Mouse (Mus musculus) thymus, postnatal 0 days (tissue): ENCODE data around the gene Ihh. TPM values are rescaled to one million over a fixed set of nuclear protein-coding genes. Genes with fewer than 3 reads are reported as not detected.

Experiments
- DNase-seq: peaks from one replicate; pipeline ENCODE4 v3.0.0-alpha.2; 2015; ENCODE audit warnings: low spot score
- polyA plus RNA-seq: library from polyadenylated mRNA; unstranded; fragments of >200 nt; fragmentation: Nextera tagmentation; extraction: Ambion mirVana; gene quantifications from 2 replicates; pipeline ENCODE4 v1.2.1, GENCODE M21; 2015

The Ihh gene
- polyA plus RNA-seq: 0.21 and 0.22 TPM in 2 replicates

- no peak for DNase-seq
These were observed at the start of gene Ihh for GRCm38 (mm10) chr1:74951556-74952210. Gene Ihh, minus strand, starts transcription at chr1:74951672.

- DNase-seq: no peak
These were observed 49.7 kb upstream of the Ihh start for GRCm38 (mm10) chr1:75001183-75001582.

GRCm38 (mm10) chr1:75000496-75000895, 49.0 kb upstream of the Ihh start:
- DNase-seq: peak; percentile 13

- DNase-seq: no peak
These were observed 47.7 kb upstream of the Ihh start for GRCm38 (mm10) chr1:74999173-74999572.

- DNase-seq: no peak
These were observed 45.8 kb upstream of the Ihh start for GRCm38 (mm10) chr1:74997231-74997630.

- DNase-seq: no peak
These were observed 25.5 kb upstream of the Ihh start for GRCm38 (mm10) chr1:74977001-74977400.

- no peak for DNase-seq
These were observed 24.5 kb upstream of the Ihh start for GRCm38 (mm10) chr1:74975936-74976335.

- no peak for DNase-seq
These were observed 22.1 kb upstream of the Ihh start for GRCm38 (mm10) chr1:74973590-74973989.

- DNase-seq: no peak
These were observed 20.0 kb upstream of the Ihh start for GRCm38 (mm10) chr1:74971353-74972050.

GRCm38 (mm10) chr1:74967962-74968580, 16.6 kb upstream of the Ihh start:
- no peak for DNase-seq

GRCm38 (mm10) chr1:74964494-74965215, 13.2 kb upstream of the Ihh start:
- peak; percentile 52 for DNase-seq

- DNase-seq: no peak
These were observed 11.4 kb upstream of the Ihh start for GRCm38 (mm10) chr1:74962853-74963227.

- DNase-seq: no peak
These were observed 10.8 kb upstream of the Ihh start for GRCm38 (mm10) chr1:74962126-74962852.

GRCm38 (mm10) chr1:74961722-74962121, 10.2 kb upstream of the Ihh start:
- no peak for DNase-seq

GRCm38 (mm10) chr1:74960059-74960458, 8.6 kb upstream of the Ihh start:
- DNase-seq: no peak

- DNase-seq: no peak
These were observed 639 bp downstream of the Ihh start for GRCm38 (mm10) chr1:74950576-74951490.

- DNase-seq: no peak
These were observed 1.4 kb downstream of the Ihh start for GRCm38 (mm10) chr1:74950066-74950465.

GRCm38 (mm10) chr1:74949666-74950050, 1.8 kb downstream of the Ihh start:
- no peak for DNase-seq

GRCm38 (mm10) chr1:74948784-74949665, 2.4 kb downstream of the Ihh start:
- peak; percentile 43 for DNase-seq
